Mouse (Mus musculus): ENCODE data around the gene Arhgap24. TPM values are rescaled to one million over a fixed set of nuclear protein-coding genes. Genes with fewer than 3 reads are reported as not detected.
"Not testable (repeated sequence)": the region's sequence is repeated elsewhere in the genome, so short reads cannot be mapped to it uniquely, and the experiment has no call there.

Arhgap24 gene
- polyA plus RNA-seq, 1 experiment from 2014 or later, result 17.7 TPM

DNA sequence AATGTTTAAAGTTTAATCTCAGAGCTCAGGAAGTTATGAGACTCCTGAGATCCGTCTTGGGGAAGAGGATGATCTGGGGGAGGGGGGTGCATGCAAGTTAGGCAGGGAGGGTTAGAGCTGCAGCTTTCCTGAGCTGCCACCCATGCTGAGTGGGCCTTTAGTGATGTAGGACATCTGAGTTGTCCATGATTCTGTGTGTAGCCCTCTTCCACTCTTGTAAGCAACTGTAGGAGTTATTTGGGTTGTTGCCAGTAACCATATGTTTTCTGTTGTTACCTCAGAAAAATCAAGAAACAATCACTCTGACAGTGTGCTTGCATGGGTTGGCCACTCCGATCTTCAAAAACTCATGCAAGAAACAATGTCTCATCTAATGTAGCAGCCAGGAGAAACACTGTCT lies 370.6 kb downstream of the Arhgap24 start:
- Histone ChIP-seq H3K4me2 (no peak overlapping the region), H3K27me3 (no peaks in the 10 kb centered on the region), H3K27ac (no peak overlapping the region), H3K9ac (replicated peaks) (no peak overlapping the region), H3K36me3 (no peaks in the 10 kb centered on the region), H3K4me1 (replicated peaks) (0 out of 2 replicates have a peak, but pooled peaks cover 8% of the 10 kb centered on the region), H3K4me3 (replicated peaks) (no peak overlapping the region), H3K9me3 (no peaks in the 10 kb centered on the region)
- 84% methylated on average over 2 of the region's 2 CpGs for WGBS
- no peak for ATAC-seq (ENCODE audit: insufficient number of reproducible peaks, insufficient read depth, low FRiP score, low TSS enrichment, low read depth)

GRCm38 (mm10) chr5:102853750-102854149 lies 372.6 kb downstream of the Arhgap24 start:
- no peaks in the 10 kb centered on the region for H3K36me3 ChIP-seq
- no peaks in the 10 kb centered on the region for H3K27me3 ChIP-seq
- WGBS, result 95% methylated on average over 1 of the region's 1 CpGs
- ATAC-seq (ENCODE audit: insufficient number of reproducible peaks, insufficient read depth, low FRiP score, low TSS enrichment, low read depth), result no peak
- no peak overlapping the region for H3K4me2 ChIP-seq
- 0 out of 2 replicates have a peak, but pooled peaks cover 3% of the 10 kb centered on the region for H3K4me1 ChIP-seq (replicated peaks)
- H3K27ac ChIP-seq, result no peak overlapping the region
- H3K4me3 ChIP-seq (replicated peaks), result no peak overlapping the region
- H3K9ac ChIP-seq (replicated peaks), result no peak overlapping the region
- no peaks in the 10 kb centered on the region for H3K9me3 ChIP-seq

DNA sequence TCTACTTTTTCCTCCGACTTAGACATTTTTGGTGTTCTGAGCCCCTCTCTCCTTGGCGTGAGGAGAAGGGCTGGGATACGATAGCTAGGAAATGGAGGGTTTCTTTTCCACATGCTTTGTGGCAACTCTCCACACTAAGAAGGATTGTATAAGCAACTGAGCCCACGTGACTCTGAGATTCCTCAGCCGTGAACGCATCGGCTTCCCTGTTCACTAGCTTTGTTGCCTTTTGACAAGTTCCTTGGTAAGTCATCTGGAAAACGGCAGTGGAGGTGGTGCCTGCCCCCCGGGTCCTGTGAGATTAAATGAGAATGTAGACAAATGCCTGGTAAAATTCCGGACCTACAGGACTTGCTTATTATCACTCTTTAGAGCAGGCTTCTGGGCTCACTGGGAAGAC lies 374.6 kb downstream of the Arhgap24 start:
- Histone ChIP-seq H3K27ac (no peak overlapping the region), H3K36me3 (no peaks in the 10 kb centered on the region), H3K27me3 (no peaks in the 10 kb centered on the region), H3K9me3 (no peaks in the 10 kb centered on the region), H3K4me1 (replicated peaks) (0 out of 2 replicates have a peak, but pooled peaks cover 3% of the 10 kb centered on the region), H3K9ac (replicated peaks) (no peak overlapping the region), H3K4me3 (replicated peaks) (no peak overlapping the region), H3K4me2 (no peak overlapping the region)
- 69% methylated on average over 10 of the region's 10 CpGs for WGBS
- ATAC-seq (ENCODE audit: insufficient number of reproducible peaks, insufficient read depth, low FRiP score, low TSS enrichment, low read depth), result no peak

GRCm38 (mm10) chr5:102858047-102858446 lies 376.9 kb downstream of the Arhgap24 start:
- Histone ChIP-seq H3K4me1 (replicated peaks) (0 out of 2 replicates have a peak, but pooled peaks cover 3% of the 10 kb centered on the region), H3K9ac (replicated peaks) (no peak overlapping the region), H3K9me3 (no peaks in the 10 kb centered on the region), H3K36me3 (no peaks in the 10 kb centered on the region; the same call in 1 of the 2 replicates), H3K4me2 (no peak overlapping the region), H3K27ac (no peak overlapping the region), H3K4me3 (replicated peaks) (no peak overlapping the region), H3K27me3 (no peaks in the 10 kb centered on the region)
- no peak for ATAC-seq (ENCODE audit: insufficient number of reproducible peaks, insufficient read depth, low FRiP score, low TSS enrichment, low read depth)

- Histone ChIP-seq H3K4me2 (no peak overlapping the region), H3K36me3 (no peaks in the 10 kb centered on the region; the same call in 1 of the 2 replicates), H3K27ac (no peak overlapping the region), H3K9ac (replicated peaks) (no peak overlapping the region), H3K9me3 (no peaks in the 10 kb centered on the region), H3K4me1 (replicated peaks) (0 out of 2 replicates have a peak, but pooled peaks cover 3% of the 10 kb centered on the region), H3K4me3 (replicated peaks) (no peak overlapping the region), H3K27me3 (no peaks in the 10 kb centered on the region)
- 91% methylated on average over 11 of the region's 11 CpGs for WGBS
- no peak for ATAC-seq (ENCODE audit: insufficient number of reproducible peaks, insufficient read depth, low FRiP score, low TSS enrichment, low read depth)
These were observed 378.6 kb downstream of the Arhgap24 start for GRCm38 (mm10) chr5:102859749-102860148.

- Histone ChIP-seq H3K4me2 (no peak overlapping the region), H3K27ac (no peak overlapping the region), H3K36me3 (no peaks in the 10 kb centered on the region), H3K4me3 (replicated peaks) (no peak overlapping the region), H3K9me3 (no peaks in the 10 kb centered on the region), H3K27me3 (no peaks in the 10 kb centered on the region), H3K9ac (replicated peaks) (no peak overlapping the region), H3K4me1 (replicated peaks) (peaks cover 8% of the 10 kb centered on the region)
- WGBS, result 46% methylated on average over 5 of the region's 5 CpGs
- no peak for ATAC-seq (ENCODE audit: insufficient number of reproducible peaks, insufficient read depth, low FRiP score, low TSS enrichment, low read depth)
These were observed 387.0 kb downstream of the Arhgap24 start for GRCm38 (mm10) chr5:102868196-102868595.

DNA sequence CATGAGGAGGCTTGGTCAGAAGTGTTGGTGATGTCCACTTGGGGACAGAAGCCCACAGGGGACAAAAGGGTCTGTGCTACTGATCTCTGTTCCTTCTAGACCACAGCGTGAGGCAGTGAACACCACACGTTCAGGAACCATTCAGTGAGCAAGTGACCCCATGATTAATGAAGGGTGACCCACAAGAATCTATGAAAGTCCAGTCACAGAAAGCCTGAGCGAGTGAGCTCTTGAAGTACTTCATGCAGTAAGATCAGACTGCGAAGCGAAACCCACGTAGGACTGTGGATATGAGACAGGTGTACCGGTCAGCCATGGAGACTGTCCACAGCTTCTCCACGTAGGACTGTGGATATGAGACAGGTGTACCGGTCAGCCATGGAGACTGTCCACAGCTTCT lies 391.8 kb downstream of the Arhgap24 start:
- WGBS, result 95% methylated on average over 9 of the region's 9 CpGs
- ATAC-seq (ENCODE audit: insufficient number of reproducible peaks, insufficient read depth, low FRiP score, low TSS enrichment, low read depth), result not testable (repeated sequence)

DNA sequence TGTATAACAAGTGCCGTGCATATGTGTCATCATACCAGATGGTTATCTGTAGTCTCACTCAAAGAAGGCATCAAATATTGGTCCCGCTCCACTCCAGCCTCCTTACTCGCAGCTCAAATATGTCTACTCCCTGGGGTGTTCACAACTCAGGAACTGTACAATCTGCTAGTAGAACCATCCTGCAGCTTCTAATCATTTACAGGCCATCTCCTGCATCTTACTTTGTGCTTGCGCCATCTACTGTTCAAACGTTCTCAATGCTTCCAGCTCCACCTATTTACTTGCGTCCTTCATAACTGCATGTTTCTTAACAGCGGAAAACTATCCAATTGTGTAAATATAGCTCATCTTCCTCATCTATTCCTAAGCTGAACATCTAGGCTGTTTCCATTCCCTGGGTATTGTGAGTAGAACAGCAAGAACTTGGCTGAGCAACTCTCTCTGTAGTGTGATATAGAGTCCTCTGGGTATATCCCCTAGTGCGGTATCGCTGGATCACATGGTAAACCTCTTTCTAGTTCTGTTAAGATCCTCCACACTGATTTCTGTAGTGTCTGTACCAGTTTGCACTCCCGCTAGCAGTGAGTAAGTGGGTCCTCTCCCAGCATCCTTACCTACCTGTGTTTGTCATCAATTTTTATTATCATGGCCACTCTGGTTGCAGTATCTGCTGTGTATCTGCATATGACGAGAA lies 393.6 kb downstream of the Arhgap24 start:
- no peak overlapping the region for H3K4me2 ChIP-seq
- H3K9me3 ChIP-seq, result no peaks in the 10 kb centered on the region
- H3K27ac ChIP-seq, result no peak overlapping the region
- peaks cover 3% of the 10 kb centered on the region; the same call in 1 of the 2 replicates for H3K4me1 ChIP-seq (replicated peaks)
- no peak for ATAC-seq (ENCODE audit: insufficient number of reproducible peaks, insufficient read depth, low FRiP score, low TSS enrichment, low read depth)
- no peaks in the 10 kb centered on the region for H3K27me3 ChIP-seq
- no peak overlapping the region for H3K4me3 ChIP-seq (replicated peaks)
- WGBS, result 42% methylated on average over 11 of the region's 11 CpGs
- no peaks in the 10 kb centered on the region for H3K36me3 ChIP-seq
- H3K9ac ChIP-seq (replicated peaks), result no peak overlapping the region

More for the DNA sequence above, 391.8 kb downstream of the Arhgap24 start:
- H3K9ac ChIP-seq (replicated peaks); H3K27me3 ChIP-seq; H3K27ac ChIP-seq; H3K9me3 ChIP-seq; H3K4me2 ChIP-seq; H3K4me3 ChIP-seq (replicated peaks); H3K36me3 ChIP-seq: not testable (repeated sequence)
- peaks cover 10% of the 10 kb centered on the region for H3K4me1 ChIP-seq (replicated peaks)

GRCm38 (mm10) chr5:102875628-102876027 lies 394.4 kb downstream of the Arhgap24 start:
- no peaks in the 10 kb centered on the region for H3K9me3 ChIP-seq
- H3K36me3 ChIP-seq, result peaks cover 3% of the 10 kb centered on the region
- no peak overlapping the region for H3K27ac ChIP-seq
- no peak overlapping the region for H3K9ac ChIP-seq (replicated peaks)
- 71% methylated on average over 16 of the region's 16 CpGs for WGBS
- H3K4me3 ChIP-seq (replicated peaks), result no peak overlapping the region
- no peak overlapping the region for H3K4me2 ChIP-seq
- H3K4me1 ChIP-seq (replicated peaks), result 0 out of 2 replicates have a peak, but pooled peaks cover 3% of the 10 kb centered on the region
- no peak for ATAC-seq (ENCODE audit: insufficient number of reproducible peaks, insufficient read depth, low FRiP score, low TSS enrichment, low read depth)
- H3K27me3 ChIP-seq, result no peaks in the 10 kb centered on the region

DNA sequence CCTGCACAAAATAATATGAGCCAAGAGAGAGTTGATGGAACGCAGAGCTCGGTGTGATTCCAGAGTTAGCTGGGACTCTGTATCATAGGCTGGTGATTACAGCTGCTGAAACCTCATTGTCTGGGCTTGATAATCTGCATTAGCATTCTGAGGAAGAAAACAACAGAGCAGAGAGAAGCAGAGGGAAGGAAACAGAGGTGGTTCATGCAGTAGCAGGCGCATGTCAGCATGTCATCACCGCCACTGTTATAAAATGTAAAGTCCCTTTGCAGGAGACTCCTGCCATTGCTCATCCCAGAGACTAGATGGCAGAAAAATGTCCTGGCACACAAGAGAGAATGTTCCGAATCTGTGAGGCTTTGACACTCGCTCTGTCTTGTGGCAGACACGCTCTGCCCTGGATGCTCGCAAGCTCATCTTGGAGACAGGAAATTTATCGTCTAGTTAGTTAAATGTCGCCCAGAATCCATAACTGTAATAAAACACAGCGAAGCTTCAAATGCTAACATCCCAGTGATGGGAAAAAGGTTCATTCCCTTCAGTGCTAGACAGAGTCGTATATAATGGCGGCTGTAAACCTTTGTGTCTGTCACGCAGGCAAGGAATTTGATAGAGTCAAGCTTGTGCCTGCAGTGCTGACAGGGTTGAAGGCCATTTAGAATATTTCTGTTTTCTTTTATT lies 407.4 kb downstream of the Arhgap24 start:
- peaks cover 13% of the 10 kb centered on the region for H3K36me3 ChIP-seq
- H3K9ac ChIP-seq (replicated peaks), result no peak overlapping the region
- no peak overlapping the region for H3K27ac ChIP-seq
- H3K4me2 ChIP-seq, result no peak overlapping the region
- no peaks in the 10 kb centered on the region for H3K9me3 ChIP-seq
- H3K4me1 ChIP-seq (replicated peaks), result no peaks in the 10 kb centered on the region; the same call in 1 of the 2 replicates
- no peaks in the 10 kb centered on the region for H3K27me3 ChIP-seq
- ATAC-seq (ENCODE audit: insufficient number of reproducible peaks, insufficient read depth, low FRiP score, low TSS enrichment, low read depth), result no peak
- no peak overlapping the region for H3K4me3 ChIP-seq (replicated peaks)
- 68% methylated on average over 14 of the region's 14 CpGs for WGBS

DNA sequence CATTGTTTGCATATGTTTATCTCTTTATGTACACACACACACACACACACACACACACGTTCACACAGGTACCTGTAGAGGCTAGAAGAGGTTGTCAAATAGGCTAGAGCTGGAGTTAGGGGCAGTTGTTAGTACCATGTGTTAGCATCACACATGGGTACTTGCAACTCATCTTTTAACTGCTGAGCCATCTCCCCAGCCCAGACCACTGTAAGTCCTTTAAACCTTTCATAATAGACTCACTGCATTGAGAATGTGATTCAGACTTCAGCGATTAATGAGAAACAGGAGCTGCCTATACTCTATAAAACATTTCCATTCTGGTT lies 407.9 kb downstream of the Arhgap24 start:
- Histone ChIP-seq H3K27ac (no peak overlapping the region), H3K4me2 (no peak overlapping the region), H3K4me1 (replicated peaks) (no peaks in the 10 kb centered on the region; the same call in 1 of the 2 replicates), H3K9me3 (no peaks in the 10 kb centered on the region), H3K4me3 (replicated peaks) (no peak overlapping the region), H3K9ac (replicated peaks) (no peak overlapping the region), H3K36me3 (peaks cover 13% of the 10 kb centered on the region), H3K27me3 (no peaks in the 10 kb centered on the region)
- no peak for ATAC-seq (ENCODE audit: insufficient number of reproducible peaks, insufficient read depth, low FRiP score, low TSS enrichment, low read depth)
- 58% methylated on average over 2 of the region's 2 CpGs for WGBS

Measured in limb, embryonic 12.5 days (tissue).